Mouse (Mus musculus) erythroblast, embryonic 14.5 days (primary cell): ENCODE results near the gene Skint2. TPM values are rescaled to one million over a fixed set of nuclear protein-coding genes. Genes with fewer than 3 reads are reported as not detected.

ENCODE experiments used
- H3K27me3 ChIP-seq: 2 replicates; pipeline ENCODE4 v1.6.1; 2012; ENCODE audit warnings: inconsistent platforms; ENCODE audit not compliant: control insufficient read depth
- H3K36me3 ChIP-seq: 2 replicates; pipeline ENCODE4 v1.6.1; 2012; ENCODE audit warnings: mild to moderate bottlenecking, inconsistent platforms; ENCODE audit not compliant: control insufficient read depth
- H3K4me1 ChIP-seq: 2 replicates; pipeline ENCODE4 v1.6.1; 2012; ENCODE audit warnings: inconsistent platforms; ENCODE audit not compliant: control insufficient read depth
- H3K4me3 ChIP-seq: replicated peaks from 2 replicates; pipeline ENCODE3; 2012; ENCODE audit warnings: moderate library complexity, mild to moderate bottlenecking, inconsistent platforms
- H3K9me3 ChIP-seq: 2 replicates; pipeline ENCODE4 v1.6.1; 2012; ENCODE audit warnings: low read length, inconsistent platforms, mixed read lengths; ENCODE audit not compliant: control insufficient read depth
- GATA1 ChIP-seq: IDR thresholded peaks from 2 replicates; pipeline ENCODE4 v1.6.1; 2012; ENCODE audit warnings: low read length, inconsistent platforms, mixed read lengths
- TAL1 ChIP-seq: IDR thresholded peaks from 3 replicates; pipeline ENCODE4 v1.6.1; 2012; ENCODE audit warnings: low read length, inconsistent platforms, mixed read lengths
- polyA plus RNA-seq: library from polyadenylated mRNA; stranded (reverse); fragments of >175 nt; gene quantifications from 2 replicates; pipeline ENCODE4 v1.2.3, GENCODE M21; 2012

Skint2 gene
- not detected in 2 replicates for polyA plus RNA-seq

- Histone ChIP-seq H3K4me3 (no peak within 1 kb of the TSS), H3K36me3 (no peaks in the 10 kb centered on the region), H3K27me3 (no peaks in the 10 kb centered on the region), H3K9me3 (no peaks in the 10 kb centered on the region), H3K4me1 (no peaks in the 10 kb centered on the region)
- TF ChIP-seq GATA1 = no peak
- no peak for TF ChIP-seq TAL1
Measured at GRCm38 (mm10) chr4:112556894-112557293, at the start of gene Skint2. TSS of gene Skint2 (plus strand) at chr4:112557194.

Other genes starting within 250 kb of the Skint2 start
- gene Skint9, start 123.2 kb upstream of the Skint2 start, polyA plus RNA-seq = not detected in 2 replicates
- not detected in 2 replicates for gene Skint10, start 217.7 kb downstream of the Skint2 start, polyA plus RNA-seq